In genomic region chr6:7863354-7863753, GRCm38 (mm10) we compare ENCODE assay signal across 27 mouse cellular contexts. TPM values are rescaled to one million over a fixed set of nuclear protein-coding genes. Genes with fewer than 3 reads are reported as not detected.
DNase-seq lines count a peak whose midpoint lies in the region; ATAC-seq lines count a peak whose summit lies in the region.
"Had no signal": no experiment of that assay in that cellular context is flagged by ENCODE, and none has a peak within 500 bp of the region (broad histone marks: within the 10 kb centered on the region; RNA-seq: fewer than 3 reads in every experiment).

No protein-coding gene starts in this region.

- WGBS in forebrain, embryonic 15.5 days, result 69% methylated on average over 4 of the region's 4 CpGs
- WGBS in forebrain, embryonic 11.5 days, result 91% methylated on average over 4 of the region's 4 CpGs
- WGBS in heart, embryonic 15.5 days, result 59% methylated on average over 4 of the region's 4 CpGs

- no peak overlapping the region for H3K4me3 ChIP-seq in forebrain, embryonic 15.5 days
- H3K4me3 ChIP-seq in forebrain, embryonic 11.5 days (ENCODE audit: low read depth, low read length), result no peak overlapping the region
- no peak overlapping the region for H3K4me3 ChIP-seq in heart, embryonic 15.5 days
- H3K4me3 ChIP-seq: forebrain, embryonic 10.5 days; gastrocnemius, adult 2 months; hindbrain, embryonic 12.5 days; kidney, embryonic 15.5 days; limb, embryonic 12.5 days; lung, embryonic 15.5 days; megakaryocyte, embryonic 14.5 days; midbrain, embryonic 13.5 days had no signal

- H3K36me3 ChIP-seq in forebrain, embryonic 15.5 days, result no peaks in the 10 kb centered on the region
- H3K36me3 ChIP-seq in forebrain, embryonic 11.5 days (ENCODE audit: control insufficient read depth, insufficient read depth, low read length), result no peaks in the 10 kb centered on the region
- peaks cover 12% of the 10 kb centered on the region for H3K36me3 ChIP-seq in heart, embryonic 15.5 days

- H3K9ac ChIP-seq in forebrain, embryonic 15.5 days (replicated peaks), result no peak overlapping the region
- no peak overlapping the region for H3K9ac ChIP-seq in forebrain, embryonic 11.5 days (ENCODE audit: low read length)
- H3K9ac ChIP-seq in heart, embryonic 15.5 days, result no peak overlapping the region
- H3K9ac ChIP-seq: hindbrain, embryonic 12.5 days; kidney, embryonic 15.5 days; limb, embryonic 12.5 days; liver, embryonic 14.5 days; lung, embryonic 15.5 days; midbrain, embryonic 13.5 days had no signal

- no peak overlapping the region for H3K4me2 ChIP-seq in forebrain, embryonic 15.5 days (replicated peaks)
- H3K4me2 ChIP-seq in forebrain, embryonic 11.5 days (ENCODE audit: low read depth, low read length, severe bottlenecking), result no peak overlapping the region
- no peak overlapping the region for H3K4me2 ChIP-seq in heart, embryonic 15.5 days
- H3K4me2 ChIP-seq: hindbrain, embryonic 12.5 days; kidney, embryonic 15.5 days; limb, embryonic 12.5 days; lung, embryonic 15.5 days; midbrain, embryonic 13.5 days had no signal

- peaks cover 4% of the 10 kb centered on the region; the same call in 1 of the 2 replicates for H3K4me1 ChIP-seq in forebrain, embryonic 15.5 days
- H3K4me1 ChIP-seq in forebrain, embryonic 11.5 days (replicated peaks; ENCODE audit: control insufficient read depth, insufficient read depth, low read length), result no peaks in the 10 kb centered on the region
- H3K4me1 ChIP-seq in heart, embryonic 15.5 days (replicated peaks), result peaks cover 29% of the 10 kb centered on the region
- H3K4me1 ChIP-seq: forebrain, embryonic 10.5 days; hindbrain, embryonic 12.5 days; lung, embryonic 15.5 days; midbrain, embryonic 13.5 days had no signal

- no peak overlapping the region for H3K27ac ChIP-seq in forebrain, embryonic 15.5 days (replicated peaks)
- no peak overlapping the region for H3K27ac ChIP-seq in forebrain, embryonic 11.5 days (ENCODE audit: low read depth, low read length)
- H3K27ac ChIP-seq in heart, embryonic 15.5 days, result peak overlapping the region; percentile 82
- H3K27ac ChIP-seq: forebrain, embryonic 10.5 days; gastrocnemius, adult 2 months; hindbrain, embryonic 12.5 days; kidney, embryonic 15.5 days; limb, embryonic 12.5 days; liver, embryonic 14.5 days; lung, embryonic 15.5 days; midbrain, embryonic 13.5 days had no signal

- no peaks in the 10 kb centered on the region for H3K9me3 ChIP-seq in forebrain, embryonic 15.5 days
- H3K9me3 ChIP-seq in forebrain, embryonic 11.5 days (ENCODE audit: control insufficient read depth, low read length), result no peaks in the 10 kb centered on the region
- no peaks in the 10 kb centered on the region for H3K9me3 ChIP-seq in heart, embryonic 15.5 days (replicated peaks)
- H3K9me3 ChIP-seq: forebrain, embryonic 10.5 days; hindbrain, embryonic 12.5 days; kidney, embryonic 15.5 days; limb, embryonic 12.5 days; lung, embryonic 15.5 days; megakaryocyte, embryonic 14.5 days; midbrain, embryonic 13.5 days had no signal

- DNase-seq in forebrain, embryonic 11.5 days (ENCODE audit: low spot score), result no peak
- no peak for DNase-seq in heart, adult 11 months
- peak; percentile 36 for DNase-seq in adipocyte (ENCODE audit: low spot score)
- peak; percentile 39 for DNase-seq in fat pad, adult 2 months (ENCODE audit: extremely low read depth, low read depth, low spot score)
- no peak for DNase-seq in retina, embryonic 14.5 days (ENCODE audit: low spot score)
- DNase-seq: cerebellum, adult 8-10 months; cerebellum, postnatal 36 days; embryo, embryonic 11 days; gastrocnemius, adult 2 months; kidney, adult 11 months; kidney, postnatal 36 days; layer of hippocampus, postnatal 36 days; lung, postnatal 36 days; retina, postnatal 1 day; right cerebral cortex, postnatal 25 days; spleen, adult 18-20 months; thymus, postnatal 14 days had no signal

- no peaks in the 10 kb centered on the region for H3K27me3 ChIP-seq in forebrain, embryonic 15.5 days
- H3K27me3 ChIP-seq in forebrain, embryonic 11.5 days (ENCODE audit: control insufficient read depth, insufficient read depth, low read length), result no peaks in the 10 kb centered on the region
- no peaks in the 10 kb centered on the region for H3K27me3 ChIP-seq in heart, embryonic 15.5 days
- H3K27me3 ChIP-seq: hindbrain, embryonic 12.5 days; kidney, embryonic 15.5 days; limb, embryonic 12.5 days; lung, embryonic 15.5 days; megakaryocyte, embryonic 14.5 days; midbrain, embryonic 13.5 days had no signal

- ATAC-seq in forebrain, embryonic 15.5 days (replicated peaks), result peak; percentile 37; the same call in 1 of the 2 replicates
- no peak for ATAC-seq in forebrain, embryonic 11.5 days (replicated peaks; ENCODE audit: low FRiP score)
- ATAC-seq in heart, embryonic 15.5 days (replicated peaks; ENCODE audit: insufficient number of reproducible peaks, insufficient read depth, low FRiP score, low read depth), result peak; percentile 22; the same call in 1 of the 2 replicates
- ATAC-seq: midbrain, embryonic 13.5 days had no signal

RNA-seq across cellular contexts. Expression of gene C1galt1, which starts 18.7 kb away (rescaled TPM):
- polyA plus RNA-seq in forebrain, embryonic 15.5 days (2015; fragmentation: Nextera tagmentation; extraction: Ambion mirVana), result 1.3 and 1.5 TPM in 2 replicates
- 2.7 and 2.8 TPM in 2 replicates for polyA plus RNA-seq in forebrain, embryonic 11.5 days (2014; fragmentation: Nextera tagmentation; extraction: Ambion mirVana)
- polyA plus RNA-seq in heart, embryonic 15.5 days (2015; fragmentation: Nextera tagmentation; extraction: Ambion mirVana), result 3.0 and 3.1 TPM in 2 replicates

Comparison
In these comparisons a context has a peak if more than half of its experiments do, and no peak if none do; other contexts are left out.
1. DNase-seq: peak in adipocyte (single experiment) and fat pad, adult 2 months (single experiment); none in forebrain, embryonic 11.5 days (single experiment), heart, adult 11 months (single experiment) and retina, embryonic 14.5 days (single experiment).